Mouse (Mus musculus): ENCODE data around the gene Def6. TPM values are rescaled to one million over a fixed set of nuclear protein-coding genes. Genes with fewer than 3 reads are reported as not detected.

The Def6 gene
- 1 to 10 TPM in 1 of 2 experiments, under 1 TPM in 1; 0.97 to 1.9 TPM for total RNA-seq (2021)
- long read RNA-seq, experiment 1, result 0 reads
- long read RNA-seq, experiment 2, partial matches to known transcripts, result 0 of 3 reads
- long read RNA-seq, experiment 2, other reads (novel, unspliced or antisense), result 1 of 3 reads

GRCm38 (mm10) chr17:28207591-28208313, at the start of gene Def6:
Gene Def6, plus strand, starts transcription at chr17:28207778.
- DNase-seq, result peak; percentile 89

GRCm38 (mm10) chr17:28160361-28160760, 47.2 kb upstream of the Def6 start:
- no peak for DNase-seq

GRCm38 (mm10) chr17:28161310-28161881, 46.2 kb upstream of the Def6 start:
- no peak for DNase-seq

- DNase-seq, result peak; percentile 55
These were observed 43.9 kb upstream of the Def6 start for GRCm38 (mm10) chr17:28163666-28164065.

- no peak for DNase-seq
These were observed 36.9 kb upstream of the Def6 start for GRCm38 (mm10) chr17:28170460-28171305.

GRCm38 (mm10) chr17:28172690-28173089, 34.9 kb upstream of the Def6 start:
- no peak for DNase-seq

GRCm38 (mm10) chr17:28176775-28177539, 30.6 kb upstream of the Def6 start, which contains the start of gene Zfp523:
Gene Zfp523, plus strand, starts transcription at chr17:28177129.
- DNase-seq, result peak; percentile 93

- no peak for DNase-seq
These were observed 30.0 kb upstream of the Def6 start for GRCm38 (mm10) chr17:28177540-28178046.

- DNase-seq, result no peak
These were observed 27.2 kb upstream of the Def6 start for GRCm38 (mm10) chr17:28180331-28180730.

GRCm38 (mm10) chr17:28180783-28181544, 26.6 kb upstream of the Def6 start:
- no peak for DNase-seq

- no peak for DNase-seq
These were observed 22.5 kb upstream of the Def6 start for GRCm38 (mm10) chr17:28184971-28185638.

GRCm38 (mm10) chr17:28188313-28188712, 19.3 kb upstream of the Def6 start:
- DNase-seq, result no peak

- no peak for DNase-seq
These were observed 14.8 kb upstream of the Def6 start for GRCm38 (mm10) chr17:28192754-28193153.

GRCm38 (mm10) chr17:28193559-28193958, 14.0 kb upstream of the Def6 start:
- DNase-seq, result no peak

GRCm38 (mm10) chr17:28195033-28195432, 12.5 kb upstream of the Def6 start:
- DNase-seq, result no peak

- DNase-seq, result no peak
These were observed 9.9 kb upstream of the Def6 start for GRCm38 (mm10) chr17:28197646-28198045.

GRCm38 (mm10) chr17:28201982-28202381, 5.6 kb upstream of the Def6 start:
- no peak for DNase-seq

- no peak for DNase-seq
These were observed 3.4 kb upstream of the Def6 start for GRCm38 (mm10) chr17:28204052-28204720.

GRCm38 (mm10) chr17:28205443-28205842, 2.1 kb upstream of the Def6 start:
- no peak for DNase-seq

GRCm38 (mm10) chr17:28207092-28207491, 486 bp upstream of the Def6 start:
- no peak for DNase-seq

Data from gastrocnemius, postnatal 25 days (tissue).